Mouse (Mus musculus): ENCODE results near the gene Gm48551. TPM values are rescaled to one million over a fixed set of nuclear protein-coding genes. Genes with fewer than 3 reads are reported as not detected.

Gene Gm48551
- polyA plus RNA-seq, 2 experiments from 2014 or later: 2.2 to 3.7 TPM

DNA sequence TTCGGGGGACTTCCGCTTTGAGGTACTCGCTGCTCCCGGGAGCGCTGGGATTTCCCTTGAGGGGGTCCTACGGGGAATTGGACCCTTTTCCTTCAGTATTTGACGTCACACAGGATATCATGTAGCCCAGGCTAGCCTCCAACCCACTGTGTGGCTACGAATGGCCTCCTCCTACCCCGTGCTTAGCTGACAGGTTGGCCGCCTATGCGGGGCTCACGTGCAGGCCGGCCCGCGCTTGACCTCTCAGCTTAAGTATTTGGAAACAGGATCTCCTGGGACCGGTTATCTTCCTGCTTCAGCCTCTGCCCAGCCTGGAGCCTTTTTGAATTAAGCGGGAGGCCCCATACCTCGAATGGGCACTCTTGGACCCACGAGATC lies 328 bp downstream of the Gm48551 start:
- peak; percentile 24 for ATAC-seq

DNA sequence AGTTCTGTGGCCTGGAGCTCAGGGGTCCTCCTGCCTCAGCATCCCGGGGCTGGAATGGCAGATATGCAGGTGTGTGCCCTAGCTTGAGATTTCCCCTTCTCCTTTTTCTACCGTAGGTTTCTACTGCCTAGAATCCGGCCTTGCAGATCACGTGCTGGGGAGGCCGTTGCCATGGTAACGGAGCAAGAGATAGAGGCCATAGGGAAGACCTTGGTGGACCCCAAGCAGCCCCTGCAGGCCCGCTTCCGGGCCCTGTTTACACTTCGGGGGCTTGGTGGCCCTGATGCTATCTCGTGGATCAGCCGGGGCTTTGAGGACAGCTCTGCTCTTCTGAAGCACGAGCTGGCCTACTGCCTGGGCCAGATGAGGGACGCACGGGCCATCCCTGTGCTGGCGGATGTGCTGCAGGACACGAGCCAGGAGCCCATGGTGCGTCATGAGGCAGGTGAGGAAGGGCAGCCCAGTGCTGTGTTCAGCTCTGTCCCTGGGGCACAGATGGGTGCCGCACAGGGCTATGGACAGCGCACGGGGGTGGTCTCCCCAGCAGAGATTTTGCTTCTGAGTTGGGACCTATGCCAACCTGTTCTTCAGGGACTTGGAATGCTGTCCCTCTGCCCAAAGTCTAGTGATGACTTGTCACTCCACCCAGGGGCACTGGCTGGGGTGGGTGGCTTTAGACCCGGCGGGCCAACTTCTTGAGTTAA lies 1.5 kb downstream of the Gm48551 start:
- no peak for ATAC-seq

- ATAC-seq: no peak
Observed at GRCm38 (mm10) chr10:81387716-81388115, 3.5 kb downstream of the Gm48551 start.

DNA sequence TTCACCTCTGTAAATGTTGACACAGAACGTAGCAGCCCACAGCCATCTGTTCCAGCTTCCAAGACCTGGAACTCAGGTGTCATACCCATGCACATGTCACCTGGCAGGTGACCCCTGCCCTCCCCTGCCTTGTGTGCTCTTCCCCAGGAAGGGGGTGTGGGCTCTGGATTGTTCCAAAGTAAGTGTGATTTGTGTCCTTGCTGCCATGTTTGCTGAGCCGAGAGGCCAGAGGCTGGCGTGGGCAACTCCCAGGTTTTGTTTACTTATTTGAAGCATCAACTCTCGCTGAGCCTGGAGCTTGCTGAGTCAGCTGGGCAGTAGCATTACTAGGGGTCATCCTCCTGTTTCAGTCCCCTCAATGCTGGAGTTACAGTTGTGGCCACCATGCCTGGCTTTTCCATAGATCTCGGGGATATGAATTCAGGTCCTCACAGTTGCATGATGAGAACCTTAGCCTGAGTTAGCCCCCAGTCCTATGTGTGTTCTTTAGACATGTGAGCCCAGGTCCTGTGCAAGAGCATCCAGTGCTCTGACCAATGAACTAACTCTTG lies 4.3 kb downstream of the Gm48551 start, which contains the start of gene Gm48552:
TSS of gene Gm48552 (plus strand) at position 501 of the 551 bp plus-strand sequence.
- ATAC-seq: no peak

DNA sequence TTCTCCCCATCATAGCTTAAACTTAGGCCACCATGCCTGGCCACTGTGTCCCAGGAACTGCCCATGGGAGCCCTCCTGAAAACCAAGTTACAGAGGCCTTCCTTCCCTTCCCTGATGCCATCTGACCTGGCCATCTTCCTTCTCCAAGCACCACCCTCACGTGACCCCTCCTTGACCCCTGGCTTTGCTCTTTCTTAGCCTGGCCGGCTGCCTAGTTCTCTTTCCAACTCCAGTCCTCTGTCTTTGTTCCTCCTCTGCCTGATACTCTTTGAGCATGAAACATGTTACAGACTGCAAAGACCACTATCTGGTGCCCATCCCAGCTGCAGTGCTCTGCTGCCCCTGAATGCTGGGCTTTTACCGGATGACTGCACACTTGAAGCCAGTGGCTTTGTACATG lies 5.1 kb downstream of the Gm48551 start:
- no peak for ATAC-seq

- peak; percentile 71 for ATAC-seq
Observed at GRCm38 (mm10) chr10:81389801-81390677, 5.8 kb downstream of the Gm48551 start.

DNA sequence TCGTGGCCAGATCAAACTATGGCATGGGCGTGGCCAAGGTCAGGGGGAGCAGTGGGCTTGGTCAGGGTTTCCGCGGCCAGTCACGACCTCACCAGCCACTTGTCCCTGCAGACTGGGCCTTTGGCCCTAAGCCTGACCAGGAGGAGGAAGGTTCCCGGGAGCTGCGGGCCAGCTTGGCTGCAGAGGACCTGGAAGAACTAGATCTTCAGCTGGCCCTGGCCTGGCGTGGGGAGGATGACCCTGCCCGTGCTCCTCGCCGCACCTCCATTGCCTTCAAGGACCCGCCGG lies 6.4 kb downstream of the Gm48551 start:
- no peak for ATAC-seq

DNA sequence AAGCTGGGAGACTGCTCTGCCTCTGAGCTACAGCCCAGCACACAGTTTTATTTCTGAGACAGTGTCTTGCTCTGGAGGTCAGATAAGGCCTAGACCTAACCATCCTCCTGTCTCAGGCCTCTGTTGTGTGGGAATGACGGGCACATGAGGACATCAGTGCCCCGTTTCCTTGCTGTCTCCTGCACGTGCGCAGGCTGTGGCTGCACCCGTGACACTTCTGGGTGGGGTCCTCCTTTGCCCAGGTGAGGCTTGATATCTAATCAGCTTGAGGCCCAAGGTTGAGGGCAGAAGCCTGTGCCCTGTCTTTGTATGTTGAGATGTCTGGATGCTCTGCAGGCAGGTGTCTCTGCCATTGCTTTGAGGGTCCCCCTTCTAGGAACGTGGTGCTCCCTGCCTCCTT lies 8.0 kb downstream of the Gm48551 start:
- ATAC-seq: no peak

DNA sequence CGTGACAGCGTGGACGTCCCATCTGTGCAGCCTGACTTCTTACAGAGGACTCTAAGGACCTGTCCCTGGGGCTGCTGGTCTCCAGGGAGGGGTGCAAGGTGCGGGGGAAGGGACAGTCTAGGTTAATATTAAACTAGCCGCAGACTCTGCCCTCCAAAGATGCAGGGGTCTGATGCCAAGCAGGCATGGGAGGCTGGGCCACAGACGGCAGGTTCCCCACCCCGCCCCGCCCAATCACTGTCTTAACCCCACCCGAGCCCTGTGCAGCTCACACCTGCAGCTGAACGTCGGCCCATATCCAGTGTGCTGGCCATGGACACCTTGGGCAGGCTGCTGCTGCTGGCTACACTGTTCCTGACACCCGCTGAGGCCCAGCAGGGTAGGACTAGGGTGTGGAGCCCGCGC lies 8.5 kb downstream of the Gm48551 start, which contains the start of gene Smim24:
TSS of gene Smim24 (plus strand) at position 271 of the 405 bp plus-strand sequence.
- no peak for ATAC-seq

GRCm38 (mm10) chr10:81393456-81394063 lies 9.3 kb downstream of the Gm48551 start:
- ATAC-seq: no peak

GRCm38 (mm10) chr10:81395127-81395526 lies 10.9 kb downstream of the Gm48551 start:
- ATAC-seq: peak; percentile 79

- ATAC-seq: no peak
Observed at GRCm38 (mm10) chr10:81395865-81396264, 11.6 kb downstream of the Gm48551 start.

DNA sequence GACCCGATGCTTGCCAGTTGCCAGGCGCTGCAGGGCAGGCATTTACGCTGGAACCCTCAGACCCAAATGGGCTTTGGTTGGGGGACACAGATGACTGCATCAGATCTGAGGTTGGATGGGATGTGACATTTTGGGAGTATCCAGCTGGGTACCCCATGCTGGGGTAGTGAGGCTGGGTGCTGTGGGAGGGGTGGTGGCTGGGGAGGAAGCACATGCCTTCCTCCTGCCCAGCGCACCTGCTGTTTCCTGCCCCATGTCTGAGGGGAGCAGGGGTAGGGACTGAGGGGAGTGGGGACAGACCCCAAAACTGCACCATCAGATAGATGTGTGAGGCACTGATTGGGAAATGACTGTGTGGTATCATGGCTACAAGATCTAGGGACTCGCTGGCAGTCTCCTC lies 12.5 kb downstream of the Gm48551 start:
- no peak for ATAC-seq

- no peak for ATAC-seq
Observed at GRCm38 (mm10) chr10:81399296-81399695, 15.0 kb downstream of the Gm48551 start.

GRCm38 (mm10) chr10:81399798-81400308 lies 15.6 kb downstream of the Gm48551 start:
- no peak for ATAC-seq

DNA sequence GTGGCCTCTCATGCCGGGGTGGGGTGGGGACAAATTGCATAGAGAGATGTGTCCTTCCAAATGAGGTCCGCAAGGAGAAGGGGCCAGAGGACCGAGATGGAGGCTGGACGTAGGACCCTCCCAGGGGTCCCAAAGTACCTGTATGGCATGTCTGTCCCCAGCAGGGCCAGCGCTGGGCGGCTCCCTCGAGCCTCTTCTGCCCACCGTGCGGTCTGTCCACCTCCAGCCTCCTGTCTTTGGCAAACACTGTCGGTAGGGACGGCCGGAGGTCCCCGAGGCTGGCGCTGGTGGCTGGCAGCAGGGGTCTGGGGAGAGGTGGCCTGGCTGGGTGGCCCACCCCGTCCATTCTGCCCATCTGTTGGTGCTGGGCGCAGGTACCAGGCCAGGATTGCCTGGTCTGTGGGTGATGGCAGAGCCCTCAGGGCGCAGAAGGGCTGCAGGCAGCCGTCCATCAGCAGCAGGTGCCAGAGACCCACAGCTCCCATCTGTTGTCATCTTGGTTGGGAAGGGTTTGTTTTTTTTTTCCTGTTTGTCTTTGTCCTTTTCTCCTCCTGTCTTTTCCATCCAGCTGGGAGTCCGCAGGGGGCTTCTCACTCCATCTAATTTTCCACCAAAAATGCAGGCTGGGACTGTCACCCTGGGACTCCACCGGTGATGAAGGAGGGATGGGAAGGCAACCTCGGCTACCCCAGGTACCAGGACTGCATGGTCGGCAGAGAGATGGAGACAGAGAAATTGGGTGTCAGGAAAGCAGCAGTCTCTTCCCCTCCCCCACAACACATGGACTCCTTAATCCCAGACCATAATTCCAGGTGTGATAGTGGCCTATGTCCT lies 16.3 kb downstream of the Gm48551 start:
- ATAC-seq: no peak

GRCm38 (mm10) chr10:81401205-81401520 lies 16.9 kb downstream of the Gm48551 start:
- ATAC-seq: no peak

GRCm38 (mm10) chr10:81401521-81402226 lies 17.4 kb downstream of the Gm48551 start:
- ATAC-seq: peak; percentile 54

DNA sequence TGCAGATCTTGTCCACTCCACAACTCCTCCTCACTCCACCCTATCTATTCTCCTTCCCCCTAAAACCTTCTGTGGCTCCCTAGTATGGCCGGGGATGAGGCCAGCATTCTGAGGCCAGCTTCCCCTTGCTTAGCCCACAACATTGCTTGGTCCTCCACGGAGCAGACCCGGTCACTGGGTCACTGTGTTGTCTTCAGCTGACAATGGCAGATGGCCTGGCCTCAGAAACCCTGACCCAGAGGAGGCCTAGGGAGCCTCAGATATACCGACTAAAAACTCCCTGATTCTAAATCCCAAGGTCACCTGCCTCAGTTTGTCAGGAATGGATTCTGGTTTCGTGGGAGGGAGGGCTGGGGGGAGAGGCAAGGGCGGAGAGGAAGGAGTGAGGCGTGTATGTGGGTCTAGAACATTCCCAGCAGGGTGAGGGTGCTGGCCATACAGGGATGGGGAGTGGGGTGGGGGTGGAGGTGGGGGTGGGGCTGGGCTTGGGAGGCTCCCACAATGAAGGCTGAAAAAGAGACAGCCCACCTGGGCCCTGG lies 18.0 kb downstream of the Gm48551 start:
- no peak for ATAC-seq

DNA sequence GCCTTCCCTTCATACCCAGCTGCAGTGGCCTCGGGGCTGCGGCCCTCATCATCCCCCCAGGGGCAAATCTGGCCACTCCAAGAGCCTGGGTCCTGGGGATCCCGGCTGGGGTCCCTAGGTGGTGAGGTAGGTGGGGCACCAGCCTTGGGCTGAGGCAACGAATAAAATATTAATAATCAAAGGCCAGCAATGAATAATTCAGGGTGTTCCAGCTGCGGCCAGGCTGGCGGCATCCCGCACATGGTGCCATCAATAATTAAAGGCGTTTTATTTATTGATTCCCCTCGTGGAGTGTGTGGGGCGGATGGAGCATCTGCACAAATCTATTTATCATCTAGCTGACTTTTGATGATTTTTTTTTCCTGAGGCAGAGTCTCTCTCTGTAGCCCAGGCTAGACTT lies 19.2 kb downstream of the Gm48551 start:
- ATAC-seq: no peak

DNA sequence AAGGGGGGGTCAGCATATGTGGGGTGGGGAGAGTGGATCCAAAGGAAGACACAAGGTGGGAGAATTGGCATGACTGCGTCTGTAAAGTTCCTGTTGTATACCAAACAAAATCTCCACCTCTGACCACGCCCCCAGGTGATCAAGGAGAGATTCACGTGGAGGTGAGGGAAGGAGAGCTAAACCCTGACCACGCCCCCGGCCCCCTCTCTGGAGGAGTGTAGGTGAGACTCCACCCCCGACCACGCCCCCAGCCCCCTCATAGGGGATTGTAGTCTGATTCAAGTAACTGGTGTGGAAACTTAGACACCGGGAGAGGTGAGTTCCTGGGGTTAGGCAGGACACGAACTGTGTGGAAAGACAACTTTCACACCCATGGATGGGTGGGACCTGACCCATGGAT lies 19.8 kb downstream of the Gm48551 start:
- ATAC-seq: no peak
